Mouse (Mus musculus): ENCODE measurements at regions not wholly inside any gene's neighbourhood (a gene's known extent, or its start where the extent isn't known, plus 50 kb on each side); places are given as distances from the start of the nearest gene placed in this dataset.

GRCm38 (mm10) chr1:57664962-57665361 is 109.0 kb upstream of the Spats2l start:
- DNase-seq (ENCODE audit: low spot score in 2 of 2), result no peak

GRCm38 (mm10) chr1:57665724-57666123 is 108.2 kb upstream of the Spats2l start:
- DNase-seq (ENCODE audit: low spot score in 2 of 2), result no peak

GRCm38 (mm10) chr1:57666179-57666693 is 107.7 kb upstream of the Spats2l start:
- DNase-seq (ENCODE audit: low spot score in 2 of 2), result no peak

GRCm38 (mm10) chr1:57673415-57673814 is 100.5 kb upstream of the Spats2l start:
- no peak for DNase-seq (ENCODE audit: low spot score in 2 of 2)

- DNase-seq (ENCODE audit: low spot score in 2 of 2), result no peak
Measured at GRCm38 (mm10) chr1:57673957-57674699, 99.8 kb upstream of the Spats2l start.

GRCm38 (mm10) chr1:57684387-57685162 is 89.4 kb upstream of the Spats2l start:
- DNase-seq (ENCODE audit: low spot score in 2 of 2), result no peak

- DNase-seq (ENCODE audit: low spot score in 2 of 2), result no peak
Measured at GRCm38 (mm10) chr1:57689253-57689652, 84.7 kb upstream of the Spats2l start.

GRCm38 (mm10) chr1:57707906-57708305 is 66.1 kb upstream of the Spats2l start:
- DNase-seq (ENCODE audit: low spot score in 2 of 2), result no peak

GRCm38 (mm10) chr1:57712916-57713503 is 61.0 kb upstream of the Spats2l start:
- DNase-seq (ENCODE audit: low spot score in 2 of 2), result no peak

- DNase-seq (ENCODE audit: low spot score in 2 of 2), result no peak
Measured at GRCm38 (mm10) chr1:57717139-57717800, 56.7 kb upstream of the Spats2l start.

GRCm38 (mm10) chr1:57718409-57718808 is 55.6 kb upstream of the Spats2l start:
- DNase-seq (ENCODE audit: low spot score in 2 of 2), result no peak

Measured in left cerebral cortex, adult 9 months (tissue).